Mouse (Mus musculus) myocyte (in vitro differentiated cells): ENCODE measurements at regions not wholly inside any gene's neighbourhood (a gene's known extent, or its start where the extent isn't known, plus 50 kb on each side); places are given as distances from the start of the nearest gene placed in this dataset.

Experiments
- E2F4 ChIP-seq: IDR thresholded peaks from one replicate; pipeline ENCODE4 v1.6.1; 2011; ENCODE audit warnings: mild to moderate bottlenecking, control low read depth, moderate library complexity; ENCODE audit not compliant: insufficient read depth
- MAX ChIP-seq: IDR thresholded peaks from one replicate; pipeline ENCODE4 v1.6.1; 2011; ENCODE audit warnings: low read depth, mild to moderate bottlenecking, control low read depth
- MYOD1 ChIP-seq, 3 experiments: IDR thresholded peaks; one replicate each; pipeline ENCODE4 v1.6.1; 2011; ENCODE audit warnings: control low read depth in 2 of 3, low read depth in 2 of 3, mild to moderate bottlenecking in 2 of 3, moderate library complexity in 1 of 3; ENCODE audit not compliant: insufficient read length in 2 of 3, control insufficient read depth in 1 of 3
- MYOG ChIP-seq, 3 experiments: IDR thresholded peaks; one replicate each; pipeline ENCODE4 v1.6.1; 2011; ENCODE audit warnings: control low read depth in 2 of 3, low read depth in 2 of 3, mild to moderate bottlenecking in 2 of 3; ENCODE audit not compliant: insufficient read length in 2 of 3, control insufficient read depth in 1 of 3, insufficient read depth in 1 of 3
- POLR2A ChIP-seq: IDR thresholded peaks from one replicate; pipeline ENCODE4 v1.6.1; 2011; ENCODE audit warnings: low read depth, mild to moderate bottlenecking, control low read depth, moderate library complexity; ENCODE audit not compliant: insufficient read length
- SRF ChIP-seq: IDR thresholded peaks from one replicate; pipeline ENCODE4 v1.6.1; 2011; ENCODE audit warnings: low read depth; ENCODE audit not compliant: control insufficient read depth, insufficient read length
- TCF12 ChIP-seq: IDR thresholded peaks from one replicate; pipeline ENCODE4 v1.6.1; 2011; ENCODE audit warnings: mild to moderate bottlenecking, control low read depth; ENCODE audit not compliant: poor library complexity, insufficient read depth, severe bottlenecking

- no peak for TF ChIP-seq POLR2A
- TF ChIP-seq MYOG (IDR thresholded peaks at IDR 0.05; ENCODE audit: control insufficient read depth in 1 of 3, insufficient read depth in 1 of 3, insufficient read length in 2 of 3, low read depth in 2 of 3): no peak
- TF ChIP-seq MAX: no peak
- TF ChIP-seq TCF12: no peak
- TF ChIP-seq SRF: no peak
- TF ChIP-seq E2F4: no peak
- no peak for TF ChIP-seq MYOD1 (IDR thresholded peaks at IDR 0.05; ENCODE audit: control insufficient read depth in 1 of 3, insufficient read length in 2 of 3, low read depth in 2 of 3)
Observed at GRCm38 (mm10) chr9:82712769-82713733, 116.3 kb upstream of the Irak1bp1 start.
